Mouse (Mus musculus): ENCODE data around the gene Gm49378.

- no peak for TF ChIP-seq EP300 (optimal IDR thresholded peaks at IDR 0.05)
- TF ChIP-seq CTCF (IDR thresholded peaks at IDR 0.05; ENCODE audit: low read depth): peak; percentile 20; the same call in 1 of the 2 replicates
These were observed 51.5 kb downstream of the Gm49378 start for GRCm38 (mm10) chr14:55586149-55586548.
